Mouse (Mus musculus) heart, adult 2 months (tissue): ENCODE measurements around the gene Cdk5rap3. TPM values are rescaled to one million over a fixed set of nuclear protein-coding genes. Genes with fewer than 3 reads are reported as not detected.

ENCODE experiments used
- DNase-seq, 2 experiments: peaks; one replicate each; pipeline ENCODE4 v3.0.0; 2021
- H3K27ac ChIP-seq: fragments of 200-600 bp; 2 replicates; pipeline ENCODE4 v1.8.1; 2022
- H3K27me3 ChIP-seq: fragments of 200-500 bp; 2 replicates; pipeline ENCODE4 v1.6.1; 2012; ENCODE audit warnings: mild to moderate bottlenecking, low read length, inconsistent platforms, mixed read lengths; ENCODE audit not compliant: control insufficient read depth, insufficient read depth
- H3K36me3 ChIP-seq: fragments of 200-500 bp; 2 replicates; pipeline ENCODE4 v1.6.1; 2012; ENCODE audit warnings: low read length, inconsistent platforms; ENCODE audit not compliant: control insufficient read depth, insufficient read depth
- H3K4me1 ChIP-seq: fragments of 200-500 bp; 2 replicates; pipeline ENCODE4 v1.6.1; 2011; ENCODE audit warnings: low read length; ENCODE audit not compliant: control insufficient read depth, insufficient read depth
- H3K4me3 ChIP-seq: fragments of 200-600 bp; 2 replicates; pipeline ENCODE4 v1.8.1; 2022
- H3K79me2 ChIP-seq: fragments of 200-500 bp; replicated peaks from 2 replicates; pipeline ENCODE4 v1.6.1; 2012; ENCODE audit warnings: mild to moderate bottlenecking, inconsistent platforms, low read length, moderate library complexity, mixed read lengths; ENCODE audit not compliant: control insufficient read depth, insufficient read depth
- H3K9ac ChIP-seq: fragments of 200-500 bp; 2 replicates; pipeline ENCODE4 v1.6.1; 2012; ENCODE audit warnings: low read depth, mild to moderate bottlenecking, control low read depth, inconsistent platforms, low read length, mixed read lengths
- CTCF ChIP-seq: fragments of 200-600 bp; IDR thresholded peaks from 2 replicates; pipeline ENCODE4 v1.8.1; 2022; ENCODE audit warnings: antibody characterized with exemption, mild to moderate bottlenecking, moderate library complexity
- EP300 ChIP-seq: fragments of 200-500 bp; IDR thresholded peaks from 2 replicates; pipeline ENCODE4 v1.6.1; 2011; ENCODE audit warnings: low read depth, low read length, control low read depth; ENCODE audit not compliant: insufficient read depth
- POLR2A ChIP-seq: fragments of 200-500 bp; IDR thresholded peaks from 2 replicates; pipeline ENCODE4 v1.6.1; 2011; ENCODE audit warnings: mild to moderate bottlenecking, low read depth, low read length, control low read depth; ENCODE audit not compliant: insufficient read depth
- WGBS: fragments of 180-500 bp; shearing (Covaris S2); methylation state at CpG from one replicate; pipeline ENCODE4 v1.1.7; 2018; 5-methylcytosine and 5-hydroxymethylcytosine counted together
- intact Hi-C: fragments of 180-260 bp; cut with DNase I; formaldehyde crosslinking; loops from one replicate; pipeline ENCODE4 v1.15.1; 2025
- polyA plus RNA-seq: library from polyadenylated mRNA; depleted of rRNA; stranded (reverse); fragments of >200 nt; gene quantifications from 2 replicates; pipeline ENCODE4 v1.2.3, GENCODE M21; 2012
- total RNA-seq, 2 experiments: library from RNA; stranded (reverse); gene quantifications; 2 replicates each; pipeline ENCODE4 v1.2.3; 2021

Cdk5rap3 gene
- total and polyA plus RNA-seq, 3 experiments = 13.8 to 25.2 (median 17.4) TPM

DNA sequence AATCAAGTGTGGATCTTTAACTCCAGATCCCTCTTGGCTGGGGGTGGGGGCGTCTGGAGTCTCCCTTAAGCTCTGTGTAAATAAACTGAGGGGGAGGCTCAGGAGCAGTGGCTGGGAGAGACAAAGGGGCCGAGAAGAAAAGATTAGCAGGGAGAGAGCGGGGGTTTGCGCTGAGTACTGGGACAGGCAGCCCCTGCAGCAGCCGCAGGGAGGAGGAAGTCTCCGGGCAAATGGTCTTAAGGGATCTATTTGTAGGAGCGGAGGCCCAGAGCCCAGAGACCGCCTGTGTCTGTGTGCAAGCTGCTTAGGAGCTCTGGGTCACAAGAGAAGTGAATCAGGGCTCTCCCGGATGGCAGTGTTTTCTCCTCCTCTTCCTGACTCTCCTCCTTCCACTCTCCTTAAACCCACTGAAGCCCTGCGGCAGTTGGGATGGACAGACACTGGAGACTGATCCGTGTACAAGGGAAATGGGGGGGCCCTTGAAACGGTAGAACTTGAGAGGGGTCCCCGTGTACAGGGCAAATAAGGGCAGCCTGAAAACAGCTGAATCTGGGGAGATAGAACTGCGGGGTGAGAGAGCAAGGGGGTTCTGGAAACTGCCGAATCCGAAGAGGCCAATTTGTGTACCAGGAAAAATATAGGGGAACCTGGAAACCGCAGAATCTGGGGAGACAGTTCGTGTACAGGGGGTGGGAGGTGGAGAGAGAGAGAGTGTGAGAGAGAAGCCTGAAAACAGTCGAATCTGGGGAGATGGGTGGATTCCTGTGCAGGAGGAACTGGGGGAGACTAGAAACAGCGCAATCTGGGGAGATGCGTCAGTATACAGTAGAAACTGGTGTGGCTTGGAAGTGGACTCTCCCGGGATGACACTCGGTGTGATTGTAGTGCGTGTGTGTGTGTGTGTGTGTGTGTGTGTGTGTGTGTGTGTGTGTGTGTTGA is 43.6 kb downstream of the Cdk5rap3 start:
- intact Hi-C loops = no loop called here
- no peak for TF ChIP-seq CTCF
- TF ChIP-seq EP300 = no peak
- no peak for TF ChIP-seq POLR2A
- no peak overlapping the region for H3K4me3 ChIP-seq
- WGBS = 32% methylated on average over 24 of the region's 24 CpGs
- H3K9ac ChIP-seq = no peak overlapping the region
- DNase-seq = no peak
- H3K4me1 ChIP-seq = no peaks in the 10 kb centered on the region
- no peak overlapping the region for H3K27ac ChIP-seq
- no peaks in the 10 kb centered on the region for H3K36me3 ChIP-seq
- no peaks in the 10 kb centered on the region for H3K79me2 ChIP-seq
- 0 out of 2 replicates have a peak, but pooled peaks cover 2% of the 10 kb centered on the region for H3K27me3 ChIP-seq

DNA sequence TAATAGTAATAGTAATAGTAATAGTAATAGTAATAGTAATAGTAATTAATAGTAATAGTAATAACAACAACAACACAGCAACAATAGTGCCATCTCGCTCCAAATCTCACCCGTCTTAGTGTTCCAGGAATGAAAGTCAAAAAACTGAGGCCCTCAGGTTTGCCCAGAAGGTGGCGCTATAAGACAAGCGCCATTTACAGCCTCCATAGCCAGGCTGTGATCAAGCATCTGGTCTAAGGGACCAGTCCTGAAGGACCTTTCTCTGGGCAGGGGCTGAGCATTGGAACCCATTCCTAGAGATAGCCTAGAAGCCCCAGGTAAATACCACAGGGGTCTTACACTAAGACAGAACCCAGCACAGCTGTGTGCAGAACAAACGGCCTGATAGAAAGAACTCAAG is 49.1 kb downstream of the Cdk5rap3 start:
- no peak overlapping the region for H3K4me3 ChIP-seq
- H3K27me3 ChIP-seq = no peaks in the 10 kb centered on the region
- 8% methylated on average over 5 of the region's 5 CpGs for WGBS
- intact Hi-C loops = loop anchor here (1.0 to 2.0 kb wide), 2 partner anchors 43 to 156 kb away; no protein-coding TSS in a partner anchor
- H3K9ac ChIP-seq = 0 out of 2 replicates have a peak overlapping the region, but pooled peaks have one; percentile 15
- peak; percentile 61; the same call in 1 of the 2 replicates for TF ChIP-seq EP300
- TF ChIP-seq CTCF = peak; percentile 90
- no peak for TF ChIP-seq POLR2A
- no peaks in the 10 kb centered on the region; the same call in 1 of the 2 replicates for H3K4me1 ChIP-seq
- H3K27ac ChIP-seq = no peak overlapping the region
- H3K79me2 ChIP-seq = no peaks in the 10 kb centered on the region
- peak; percentile 60 to 72 for DNase-seq
- H3K36me3 ChIP-seq = no peaks in the 10 kb centered on the region

DNA sequence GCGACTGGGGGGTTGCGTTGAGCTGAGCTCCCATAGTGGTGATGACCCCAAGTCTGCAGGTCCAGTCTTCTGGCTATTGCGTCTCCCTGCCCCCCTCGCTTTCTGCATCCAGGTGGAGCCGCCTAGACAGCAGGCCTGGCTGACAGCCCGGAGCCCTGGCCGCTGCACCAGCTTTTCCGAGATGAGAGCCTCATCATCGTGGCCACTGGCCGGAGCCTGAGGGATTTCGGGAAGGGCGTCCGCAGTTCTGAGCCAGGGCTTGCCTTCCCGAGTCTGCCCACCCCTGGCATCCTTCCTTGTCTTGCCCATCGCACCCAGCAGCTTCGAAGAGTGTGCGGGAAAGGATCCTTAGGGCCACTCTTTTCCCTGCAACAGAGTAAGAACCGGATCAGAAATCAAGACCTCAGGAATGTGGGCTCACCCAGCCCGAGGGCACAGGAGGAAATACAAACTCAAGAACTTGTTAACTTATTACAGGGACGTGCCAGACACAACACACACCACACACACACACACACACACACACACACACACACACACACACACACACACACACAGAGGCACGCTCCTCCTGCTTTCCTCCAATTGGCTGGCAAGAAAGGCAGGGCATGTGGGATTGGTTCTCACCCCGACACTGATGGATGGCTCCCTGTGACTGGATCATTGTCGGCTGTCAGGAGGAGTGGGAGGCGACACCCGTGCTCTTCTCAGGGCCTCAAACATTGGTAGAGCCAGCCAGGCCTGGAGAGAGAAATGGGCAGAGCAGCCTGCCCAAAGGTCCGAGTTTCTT is 52.9 kb downstream of the Cdk5rap3 start:
- no peak overlapping the region for H3K4me3 ChIP-seq
- peak; percentile 59 to 73 for DNase-seq
- no peak overlapping the region for H3K9ac ChIP-seq
- H3K79me2 ChIP-seq = no peaks in the 10 kb centered on the region
- TF ChIP-seq CTCF (no peak), POLR2A (no peak), EP300 (no peak)
- no peaks in the 10 kb centered on the region for H3K36me3 ChIP-seq
- H3K4me1 ChIP-seq = peaks cover 9% of the 10 kb centered on the region
- intact Hi-C loops = loop anchor here (2.0 to 5.0 kb wide), 6 partner anchors 86 to 586 kb away; partner anchors contain the start of gene Snx11
- H3K27ac ChIP-seq = no peak overlapping the region
- WGBS = 24% methylated on average over 26 of the region's 26 CpGs
- no peaks in the 10 kb centered on the region for H3K27me3 ChIP-seq

DNA sequence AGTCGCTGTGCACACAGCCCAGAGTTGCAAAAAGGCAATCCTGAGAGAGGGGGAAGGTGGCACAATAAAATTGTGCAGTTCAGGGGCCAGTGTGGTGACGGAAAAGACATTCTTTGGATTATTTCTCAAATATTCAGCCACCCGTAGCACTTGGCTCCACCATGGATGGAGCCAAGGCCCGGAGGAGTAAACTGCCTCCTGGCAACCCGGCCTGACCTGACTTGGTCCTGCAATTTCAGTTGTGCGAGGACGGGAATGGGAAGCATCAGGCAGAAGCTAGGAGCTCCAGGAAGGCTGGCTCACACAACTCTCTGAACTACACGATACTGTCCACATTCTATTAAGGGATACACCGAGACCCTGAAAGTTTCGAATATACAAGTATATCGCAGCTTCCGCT is 53.8 kb downstream of the Cdk5rap3 start:
- Histone ChIP-seq H3K79me2 (no peaks in the 10 kb centered on the region), H3K36me3 (no peaks in the 10 kb centered on the region), H3K4me3 (no peak overlapping the region), H3K27ac (peak overlapping the region; percentile 34; the same call in 1 of the 2 replicates), H3K4me1 (peaks cover 9% of the 10 kb centered on the region), H3K9ac (no peak overlapping the region), H3K27me3 (no peaks in the 10 kb centered on the region)
- peak in 1 of 2 experiments; percentile 23 for DNase-seq
- no peak for TF ChIP-seq POLR2A
- no peak for TF ChIP-seq CTCF
- TF ChIP-seq EP300 = no peak
- intact Hi-C loops = loop anchor here (1.0 to 5.0 kb wide), 7 partner anchors 85 to 585 kb away; partner anchors contain the start of gene Snx11
- 77% methylated on average over 12 of the region's 12 CpGs for WGBS

DNA sequence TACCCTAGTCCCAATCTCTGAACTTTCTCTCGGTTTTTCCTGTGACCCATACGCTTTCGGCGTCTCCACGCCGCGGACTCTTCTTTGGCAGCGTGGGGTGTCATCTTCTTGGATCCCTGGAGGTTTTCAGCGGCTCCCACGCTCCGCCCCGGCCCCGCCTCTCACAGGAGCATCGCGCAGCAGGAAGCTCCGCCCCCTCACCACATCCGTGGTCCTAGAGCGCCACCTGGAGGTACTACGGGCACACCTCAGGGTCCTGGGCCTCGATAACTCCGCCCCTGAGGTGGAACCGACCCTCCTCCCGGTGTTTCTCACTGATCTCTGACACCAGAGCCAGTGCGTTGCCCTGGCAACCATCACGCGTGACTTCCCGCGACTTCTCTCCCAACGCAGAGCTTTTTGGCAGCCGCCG is 54.4 kb downstream of the Cdk5rap3 start:
- WGBS = under 1% methylated on average over 31 of the region's 31 CpGs
- H3K36me3 ChIP-seq = no peaks in the 10 kb centered on the region

More for the DNA sequence above, 54.4 kb downstream of the Cdk5rap3 start:
- intact Hi-C loops = loop anchor here (1.0 to 5.0 kb wide), 8 partner anchors 73 to 585 kb away; partner anchors contain the start of genes Cbx1 and Snx11
- Histone ChIP-seq H3K9ac (peak overlapping the region; percentile 65), H3K27me3 (no peaks in the 10 kb centered on the region), H3K4me3 (peak overlapping the region; percentile 52), H3K4me1 (peaks cover 9% of the 10 kb centered on the region), H3K27ac (peak overlapping the region; percentile 89), H3K79me2 (no peaks in the 10 kb centered on the region)
- peak; percentile 94 to 98 for DNase-seq
- peak; percentile 67; the same call in 1 of the 2 replicates for TF ChIP-seq POLR2A
- TF ChIP-seq CTCF = peak; percentile 99
- peak; percentile 91 for TF ChIP-seq EP300
